Mouse (Mus musculus) inflammation-experienced regulatory T-cells, adult 16 weeks (primary cell): Measurements from ENCODE around the gene Ap1s1. TPM values are rescaled to one million over a fixed set of nuclear protein-coding genes. Genes with fewer than 3 reads are reported as not detected.

ENCODE experiments used
- polyA plus RNA-seq: library from polyadenylated mRNA; unstranded; fragments of 100-300 nt; shearing (Covaris generic); gene quantifications from one replicate; pipeline ENCODE4 v1.2.1, GENCODE M21; 2017

Ap1s1 gene
- 100.0 TPM for polyA plus RNA-seq

DNA sequence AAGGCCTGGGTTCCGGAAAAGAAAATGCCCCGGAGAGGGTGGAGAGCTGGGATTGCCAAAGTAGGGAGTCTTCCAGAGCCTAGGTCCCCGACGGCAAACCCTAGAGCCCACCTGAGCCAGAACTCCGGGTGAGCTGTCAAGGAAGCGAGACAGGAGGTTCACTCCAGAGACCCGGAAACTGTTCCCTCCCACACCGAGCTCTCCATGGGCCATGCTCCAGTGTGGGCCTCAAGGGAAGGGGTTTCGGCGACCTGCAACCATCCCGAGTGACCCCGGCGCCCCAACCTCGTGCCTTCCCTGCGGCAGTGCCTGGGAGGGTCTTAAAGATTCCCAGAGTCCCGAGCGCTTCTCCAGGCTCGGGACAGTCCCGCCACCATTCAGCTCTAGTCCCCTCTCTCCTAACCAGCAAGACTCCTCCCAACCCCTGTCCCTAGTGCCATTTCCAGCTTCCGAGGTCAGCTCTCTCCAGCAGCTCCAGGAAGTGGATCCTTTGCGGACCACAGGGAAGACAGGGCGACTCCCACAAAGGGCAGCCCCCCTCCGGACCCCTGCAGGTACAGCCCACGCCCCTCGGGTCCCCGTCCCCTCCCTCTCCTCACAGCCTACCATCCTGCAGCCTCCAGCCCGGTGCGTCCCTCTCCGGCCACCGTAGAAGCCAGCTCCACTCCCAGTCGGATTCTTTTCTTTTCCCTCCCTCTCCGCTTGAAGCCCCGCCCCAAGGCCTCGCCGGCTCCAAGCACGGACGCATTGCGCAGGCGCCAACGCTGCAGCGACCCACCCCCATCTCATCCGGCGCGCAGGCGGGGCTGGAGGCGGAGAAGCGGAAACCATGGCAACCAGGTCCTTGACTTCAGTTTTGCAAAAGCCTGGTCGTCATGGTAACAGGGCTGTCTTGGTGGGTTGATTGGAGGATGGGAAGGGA is at the start of gene Ap1s1:
Gene Ap1s1 (minus strand): TSS at position 734 of the 922 bp plus-strand sequence.

DNA sequence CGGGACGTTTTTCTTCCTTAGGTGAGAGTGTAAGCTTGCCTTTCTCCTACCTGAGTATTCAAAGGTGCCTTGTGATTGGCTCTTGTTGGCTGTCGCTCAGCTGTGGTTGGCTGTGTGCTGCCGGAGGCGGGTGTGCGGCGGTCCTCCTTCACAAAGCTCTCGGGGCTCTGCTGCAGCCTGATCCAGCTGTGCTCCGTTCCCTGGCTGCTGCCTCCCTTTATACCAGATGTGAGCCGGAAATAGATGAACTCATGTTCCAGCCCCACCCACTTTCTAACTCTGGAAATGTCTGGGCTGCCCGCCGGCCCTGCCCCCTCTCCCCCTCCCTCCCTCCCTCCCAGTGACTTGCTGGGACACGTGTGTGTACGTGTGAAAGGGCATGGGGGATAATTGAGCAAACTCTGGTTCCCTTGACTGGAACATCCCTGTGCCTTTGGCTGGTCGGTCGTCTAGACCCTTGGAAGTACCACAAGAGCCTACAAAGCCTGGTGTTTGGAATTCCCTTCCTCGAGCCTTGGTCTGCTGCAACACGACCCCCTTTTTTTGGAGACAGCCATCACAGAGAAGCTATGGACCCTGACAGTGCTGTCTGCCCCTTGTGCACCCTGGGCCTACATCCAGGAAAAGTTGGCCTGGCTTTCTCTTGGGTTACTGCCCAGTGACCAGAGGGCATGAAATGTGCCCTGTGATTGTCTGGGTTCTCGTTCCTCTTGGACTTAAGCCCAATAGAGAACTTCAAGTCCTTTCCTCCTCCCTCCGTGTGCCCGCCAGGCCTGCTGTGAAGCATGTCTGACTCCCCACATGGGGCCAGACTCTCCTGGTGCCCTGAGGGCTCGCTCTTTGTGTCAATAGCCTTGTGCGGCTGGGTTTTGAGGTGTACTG is 26.4 kb upstream of the Ap1s1 start, which contains the start of gene Serpine1:
Gene Serpine1 (minus strand): TSS at position 190 of the 882 bp plus-strand sequence.

DNA sequence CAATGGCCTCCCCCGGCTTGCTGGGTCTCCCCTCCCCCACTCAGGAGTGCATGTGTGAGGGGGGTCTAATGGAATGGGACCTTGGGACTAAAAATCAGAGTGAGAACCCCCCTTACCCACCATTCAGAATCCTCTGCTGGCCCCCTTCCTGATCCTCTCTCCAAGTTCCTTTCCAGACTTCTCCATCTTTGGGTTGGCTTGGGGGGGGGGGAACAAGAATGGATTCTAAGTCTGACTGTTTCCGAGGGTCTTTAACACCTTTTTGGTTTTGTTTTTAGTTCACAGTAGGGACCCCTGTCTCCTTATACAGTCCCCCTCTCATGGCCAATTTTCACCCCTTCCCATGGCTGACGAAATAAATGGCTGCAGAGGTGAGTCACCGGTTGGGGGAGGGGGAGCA is 19.8 kb downstream of the Ap1s1 start, which contains the start of gene Vgf:
Gene Vgf (plus strand): TSS at position 301 of the 400 bp plus-strand sequence.

DNA sequence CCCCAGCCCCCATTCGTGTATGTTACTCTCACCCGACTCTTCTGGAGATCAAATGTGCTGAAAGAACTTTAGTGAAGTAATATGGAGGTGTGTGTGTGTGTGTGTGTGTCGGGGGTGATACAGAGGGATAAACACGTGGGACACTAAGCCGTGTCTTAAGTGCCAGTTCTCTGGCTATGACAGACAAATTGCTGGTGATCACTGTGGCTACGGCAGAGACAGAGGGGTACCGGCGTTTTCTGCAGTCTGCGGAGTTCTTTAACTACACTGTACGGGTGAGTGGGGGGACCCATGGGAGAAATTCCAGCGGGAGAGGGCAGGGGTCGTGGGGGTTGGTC is 58.0 kb downstream of the Ap1s1 start, which contains the start of gene Znhit1:
Gene Znhit1 (minus strand): TSS at position 88 of the 338 bp plus-strand sequence.

DNA sequence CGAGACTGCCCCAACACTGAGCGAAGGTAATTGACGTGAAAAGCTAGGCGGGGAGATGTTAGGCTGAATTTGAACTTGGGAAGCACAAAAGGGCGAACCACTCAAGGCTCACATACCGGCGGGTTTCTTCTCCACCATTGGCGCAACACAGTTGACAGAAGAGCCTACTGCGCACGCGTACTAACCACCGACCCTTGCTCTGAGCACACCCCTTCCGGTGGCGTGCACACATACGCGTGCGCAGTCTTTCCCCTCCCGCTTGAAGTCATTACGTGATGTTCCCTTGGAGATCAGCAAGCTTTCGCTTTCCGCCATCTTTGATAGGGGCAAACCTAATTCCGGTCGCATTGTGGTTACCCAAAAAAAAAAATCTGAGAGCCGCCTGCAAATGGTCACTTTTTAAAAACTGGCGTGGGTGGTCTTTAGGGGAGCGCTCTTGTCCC is 59.2 kb downstream of the Ap1s1 start, which contains the start of gene Plod3:
Gene Plod3 (plus strand): TSS at position 325 of the 443 bp plus-strand sequence.

Other genes with a start within 250 kb of the Ap1s1 start
- gene Col26a1, start 162.9 kb downstream of the Ap1s1 start, polyA plus RNA-seq, result not detected
- 13.8 TPM for gene Ift22, start 138.0 kb downstream of the Ap1s1 start, polyA plus RNA-seq
- gene Fis1, start 92.9 kb downstream of the Ap1s1 start, polyA plus RNA-seq, result 314 TPM
- not detected for gene Cldn15, start 79.5 kb downstream of the Ap1s1 start, polyA plus RNA-seq
- 14.0 TPM for gene Plod3, start 59.1 kb downstream of the Ap1s1 start, polyA plus RNA-seq
- 60.6 TPM for gene Znhit1, start 58.1 kb downstream of the Ap1s1 start, polyA plus RNA-seq
- 0.35 TPM for gene Vgf, start 19.7 kb downstream of the Ap1s1 start, polyA plus RNA-seq
- not detected for gene Serpine1, start 26.1 kb upstream of the Ap1s1 start, polyA plus RNA-seq
- gene Trim56, start 70.1 kb upstream of the Ap1s1 start, polyA plus RNA-seq, result 18.8 TPM
- not detected for gene Muc3, start 103.2 kb upstream of the Ap1s1 start, polyA plus RNA-seq
- 2.4 TPM for gene Muc3a, start 166.3 kb upstream of the Ap1s1 start, polyA plus RNA-seq
- 0.51 TPM for gene Ache, start 241.4 kb upstream of the Ap1s1 start, polyA plus RNA-seq
- gene Ufsp1, start 248.5 kb upstream of the Ap1s1 start, polyA plus RNA-seq, result 1.8 TPM